Mouse (Mus musculus) MEL (cell line): Measurements from ENCODE around the gene Gnl3.

Source experiments
- CTCF ChIP-seq, 3 experiments: IDR thresholded peaks in 2 of 3; conservative IDR thresholded peaks in 1 of 3; 2 replicates each; pipeline ENCODE4 v1.5.1; 2011 to 2012; ENCODE audit warnings: low read length in 3 of 3, low read depth in 2 of 3, mild to moderate bottlenecking in 2 of 3, improper control_type of control experiment in 1 of 3, inconsistent platforms in 1 of 3, mixed read lengths in 1 of 3, moderate library complexity in 1 of 3; ENCODE audit not compliant: control insufficient read depth in 1 of 3, insufficient read depth in 1 of 3, poor library complexity in 1 of 3, severe bottlenecking in 1 of 3
- ETS1 ChIP-seq: IDR thresholded peaks from 2 replicates; pipeline ENCODE4 v1.6.1; 2012; ENCODE audit warnings: low read depth, mild to moderate bottlenecking, inconsistent platforms, low read length, improper control_type of control experiment, moderate library complexity
- GATA1 ChIP-seq: IDR thresholded peaks from 2 replicates; pipeline ENCODE4 v1.6.1; 2011; ENCODE audit warnings: low read depth, low read length, improper control_type of control experiment
- NELFE ChIP-seq: IDR thresholded peaks from 2 replicates; pipeline ENCODE4 v1.6.1; 2011; ENCODE audit warnings: low read depth, low read length, improper control_type of control experiment

DNA sequence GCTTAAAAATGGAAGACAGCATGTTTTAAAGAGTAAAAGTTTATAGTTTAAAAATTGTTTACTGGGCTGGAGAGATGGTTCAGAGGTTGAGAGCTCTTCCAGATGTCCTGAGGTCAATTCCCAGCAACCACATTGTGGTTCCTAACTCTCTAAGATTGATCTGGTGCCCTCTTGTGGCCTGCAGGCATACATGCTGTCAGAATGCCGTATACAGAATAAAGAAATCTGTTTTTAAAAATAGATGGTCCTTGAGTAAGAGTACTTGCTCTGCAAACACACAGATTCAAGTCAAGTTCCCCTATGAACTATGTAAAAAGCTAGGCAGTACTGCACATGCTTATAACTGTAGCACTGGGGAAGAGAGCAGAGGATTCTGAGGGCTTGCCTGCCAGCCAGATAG lies 43.3 kb upstream of the Gnl3 start:
- TF ChIP-seq NELFE (no peak), ETS1 (no peak), CTCF (IDR thresholded peaks at IDR 0.05 in 2 of 3, conservative IDR thresholded peaks at IDR 0.05 in 1 of 3; ENCODE audit: control insufficient read depth in 1 of 3, insufficient read depth in 1 of 3, low read depth in 2 of 3, low read length in 3 of 3, poor library complexity in 1 of 3, severe bottlenecking in 1 of 3) (peak; percentile 48 to 64 (median 56)), GATA1 (no peak)
